Mouse (Mus musculus) left cerebral cortex, adult 18-20 months (tissue): ENCODE data around the gene Olfr114. TPM values are rescaled to one million over a fixed set of nuclear protein-coding genes. Genes with fewer than 3 reads are reported as not detected.

Experiments
- DNase-seq, 2 experiments: peaks; one replicate each; pipeline ENCODE4 v3.0.0; 2021 to 2022; ENCODE audit warnings: low spot score in 2 of 2, mixed read lengths in 1 of 2
- long read RNA-seq, 2 experiments: library from polyadenylated mRNA; stranded (forward); transcript quantifications; one replicate each; pipeline ENCODE4 v2.0.0; 2021
- total RNA-seq, 2 experiments: library from RNA; stranded (reverse); gene quantifications; 2 replicates each; pipeline ENCODE4 v1.2.3; 2021

Gene Olfr114
- not detected for total RNA-seq
- long read RNA-seq, experiment 1: 0 reads
- long read RNA-seq, experiment 2: 0 reads

DNA sequence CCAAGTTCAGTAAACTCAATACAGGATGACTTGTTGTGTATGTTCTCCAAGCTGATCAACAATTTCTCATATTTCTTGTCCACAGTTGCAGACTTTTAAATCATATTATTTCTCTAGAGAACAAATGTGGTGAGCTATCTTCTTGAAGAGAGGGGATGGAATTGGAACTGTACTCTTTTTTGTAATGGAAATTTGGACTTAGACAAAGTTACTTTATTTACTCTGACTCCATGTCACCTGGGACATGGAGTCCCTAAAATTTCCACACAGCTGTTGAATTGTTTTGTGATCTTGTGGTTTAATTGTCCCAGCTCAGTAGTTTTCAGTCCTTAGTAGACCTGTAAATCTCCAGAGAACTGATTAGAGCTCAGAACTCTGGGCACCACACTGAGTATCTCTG is at the start of gene Olfr114:
Gene Olfr114, minus strand, starts transcription at position 101 of the 400 bp plus-strand sequence.
- DNase-seq: no peak

DNA sequence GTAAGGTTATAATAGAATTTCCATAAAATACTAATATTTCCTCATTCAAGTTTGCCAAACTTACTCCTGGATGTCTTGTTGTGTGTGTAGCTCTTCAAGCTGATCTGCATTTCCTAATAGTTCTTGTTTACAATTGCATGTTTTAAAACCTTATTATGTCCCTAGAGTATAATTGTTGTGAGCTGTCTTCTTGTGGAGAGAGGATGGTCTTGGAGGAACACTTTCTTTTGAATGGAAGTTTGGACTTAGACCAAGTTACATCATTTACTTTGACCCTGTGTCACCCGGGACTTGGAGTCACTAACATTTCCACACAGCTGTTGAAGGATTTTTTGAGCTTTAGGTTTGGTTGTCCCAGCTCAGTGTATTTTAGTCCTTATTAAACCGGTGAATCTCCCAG is 34.5 kb upstream of the Olfr114 start, which contains the start of the genes Olfr115 and Olfr116:
Gene Olfr115, minus strand, starts transcription at position 101 of the 400 bp plus-strand sequence.
Gene Olfr116, minus strand, starts transcription at position 191 of the 400 bp plus-strand sequence.
- DNase-seq: no peak

DNA sequence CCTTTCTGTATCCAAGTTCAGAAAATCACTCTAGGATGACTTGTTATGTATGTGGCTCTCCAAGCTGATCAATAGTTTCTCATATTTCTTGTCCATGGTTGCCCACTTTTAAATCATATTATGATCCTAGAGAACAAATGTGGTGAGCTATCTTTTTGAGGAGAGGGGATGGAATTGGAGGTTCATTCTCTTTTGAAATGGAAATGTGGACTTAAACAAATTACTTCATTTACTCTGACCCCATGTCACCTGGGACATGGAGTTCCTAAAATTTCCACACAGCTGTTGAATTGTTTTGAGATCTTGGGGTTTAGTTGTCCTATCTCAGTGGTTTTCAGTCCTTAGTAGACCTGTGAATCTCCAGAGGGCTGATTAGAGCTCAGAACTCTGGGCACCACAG is 15.0 kb downstream of the Olfr114 start, which contains the start of gene Olfr113:
Gene Olfr113, minus strand, starts transcription at position 101 of the 400 bp plus-strand sequence.
- no peak for DNase-seq

DNA sequence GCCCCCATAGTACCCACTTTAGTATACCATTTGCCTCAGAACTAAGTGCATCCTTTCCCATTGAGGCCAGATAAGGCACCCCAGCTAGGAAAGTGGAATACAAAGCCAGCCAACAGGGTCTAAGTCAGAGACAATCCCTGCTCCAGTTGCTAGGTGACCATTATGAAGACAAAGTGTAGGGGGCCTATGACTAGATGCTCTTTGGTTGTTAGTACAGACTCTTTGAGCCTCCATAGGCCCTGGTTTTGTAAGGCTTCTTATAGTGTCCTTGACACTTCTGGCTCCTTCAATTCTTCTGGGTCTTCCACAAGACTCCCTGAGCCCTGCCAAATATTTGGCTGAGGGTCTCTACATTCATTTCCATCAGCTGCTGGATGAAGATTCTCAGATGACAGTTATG is 23.2 kb downstream of the Olfr114 start, which contains the start of gene Olfr112:
Gene Olfr112, minus strand, starts transcription at position 101 of the 400 bp plus-strand sequence.
- DNase-seq: no peak

DNA sequence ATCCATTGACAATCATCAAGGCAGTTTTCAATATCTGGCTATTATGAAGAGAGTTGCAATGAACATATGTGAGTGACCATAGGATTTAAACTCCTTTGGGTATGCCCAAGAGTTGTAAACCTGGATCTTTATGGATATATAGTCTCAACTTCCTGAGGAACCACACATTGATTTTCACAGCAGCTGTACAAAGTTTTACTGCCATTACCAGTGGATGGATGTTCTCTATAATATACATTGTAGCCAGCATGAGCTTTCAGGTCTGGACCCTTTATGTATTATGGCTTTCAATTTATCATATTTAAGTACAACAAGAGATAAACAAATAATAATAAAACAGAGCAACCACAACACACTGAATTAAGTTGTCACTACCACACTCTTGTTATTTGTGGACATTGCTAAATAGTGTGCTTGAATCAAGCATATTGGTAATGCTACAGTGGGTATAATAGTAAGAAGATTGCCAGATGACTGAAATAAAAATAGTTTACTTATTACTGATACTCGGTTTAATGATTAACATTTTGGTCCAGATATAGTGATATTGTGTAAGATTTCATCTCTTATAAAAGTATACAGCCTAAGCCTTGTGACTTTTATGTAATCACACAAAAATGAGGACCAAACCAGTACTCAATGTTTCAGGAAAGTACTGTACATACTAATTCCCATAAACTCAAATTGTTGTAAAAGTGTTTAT is 33.5 kb downstream of the Olfr114 start:
- no peak for DNase-seq

DNA sequence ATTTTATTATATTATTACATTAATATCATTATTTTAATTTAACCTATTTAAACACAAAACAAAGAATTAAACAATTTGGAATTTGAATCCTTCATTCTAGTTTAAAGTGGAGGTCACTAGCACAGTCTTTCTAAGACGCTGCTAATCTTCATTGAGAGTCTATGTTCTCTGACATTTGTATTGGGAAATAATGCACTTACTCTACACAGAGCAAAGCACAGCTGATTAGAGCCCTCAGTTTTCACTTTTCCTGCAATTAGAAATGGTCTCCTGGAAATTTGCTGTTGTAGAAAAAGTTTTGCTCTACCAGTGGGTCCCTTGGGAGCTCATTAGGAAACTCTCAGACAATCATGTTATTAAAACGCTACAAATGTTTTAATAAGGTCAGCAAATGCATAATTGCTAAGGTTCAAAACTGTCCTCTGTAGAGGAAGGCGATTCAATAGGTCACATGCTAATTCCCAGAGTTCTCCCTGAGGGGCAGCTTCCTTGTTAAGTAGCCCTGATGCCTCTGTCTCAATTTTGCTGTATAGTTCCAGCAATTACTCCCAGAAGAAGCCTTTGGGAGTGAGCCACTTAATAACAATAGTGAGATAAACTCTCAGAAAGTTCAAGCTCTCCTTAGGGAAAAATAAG is 48.6 kb downstream of the Olfr114 start:
- DNase-seq: no peak

DNA sequence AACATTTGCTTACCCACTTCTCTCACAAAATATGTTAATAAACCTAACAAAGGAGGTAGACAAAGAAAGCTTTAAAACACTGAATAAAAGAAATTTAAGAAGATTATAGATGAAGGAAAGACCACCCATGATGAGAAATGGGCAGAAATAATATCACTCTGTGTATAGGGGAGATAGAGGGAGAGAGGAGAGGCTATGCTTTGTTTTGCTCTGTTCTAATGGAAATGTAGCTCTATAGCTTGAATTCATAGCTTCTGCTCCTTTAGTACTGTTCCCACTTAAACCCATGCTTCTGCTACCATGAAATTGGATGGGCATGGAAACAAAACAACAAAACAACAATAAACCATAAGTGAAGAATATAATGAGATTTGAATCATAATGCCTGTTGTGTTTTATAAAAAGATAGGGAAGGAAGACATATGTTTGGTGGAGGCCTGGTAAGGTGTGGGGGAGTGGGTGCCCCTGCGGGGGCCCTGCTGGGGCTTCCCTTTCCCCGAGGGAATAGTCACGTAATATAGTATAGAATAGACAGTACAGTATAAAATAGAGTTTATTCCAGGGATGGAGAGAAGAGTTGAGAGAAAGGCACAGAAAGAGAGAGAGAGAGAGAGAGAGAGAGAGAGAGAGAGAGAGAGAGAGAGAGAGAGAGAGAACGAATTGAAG is 51.0 kb downstream of the Olfr114 start:
- DNase-seq: no peak

Other genes starting within 250 kb of the Olfr114 start
- gene Olfr104-ps, start 233.2 kb downstream of the Olfr114 start, total RNA-seq: not detected
- gene Olfr105-ps, start 213.7 kb downstream of the Olfr114 start, total RNA-seq: not detected
- not detected for gene Olfr106-ps, start 202.3 kb downstream of the Olfr114 start, total RNA-seq
- gene Olfr107, start 193.5 kb downstream of the Olfr114 start, total RNA-seq: not detected
- not detected for gene Olfr108, start 147.3 kb downstream of the Olfr114 start, total RNA-seq
- gene Olfr109, start 133.8 kb downstream of the Olfr114 start, total RNA-seq: not detected
- not detected for gene H2-M2, start 109.2 kb downstream of the Olfr114 start, total RNA-seq
- gene Olfr110, start 100.3 kb downstream of the Olfr114 start, total RNA-seq: not detected
- gene Olfr111, start 84.7 kb downstream of the Olfr114 start, total RNA-seq: under 1 TPM in 1 of 2 experiments, not detected in 1; 0.19 TPM
- not detected for gene Olfr112, start 23.3 kb downstream of the Olfr114 start, total RNA-seq
- not detected for gene Olfr113, start 15.1 kb downstream of the Olfr114 start, total RNA-seq
- gene Olfr115, start 34.4 kb upstream of the Olfr114 start, total RNA-seq: not detected
- gene Olfr116, start 34.5 kb upstream of the Olfr114 start, total RNA-seq: not detected
- not detected for gene Olfr117, start 71.0 kb upstream of the Olfr114 start, total RNA-seq
- not detected for gene Olfr118, start 74.2 kb upstream of the Olfr114 start, total RNA-seq
- gene Olfr119, start 103.8 kb upstream of the Olfr114 start, total RNA-seq: not detected
- not detected for gene Olfr120, start 129.1 kb upstream of the Olfr114 start, total RNA-seq
- gene Olfr121, start 156.1 kb upstream of the Olfr114 start, total RNA-seq: not detected
- gene Olfr122, start 175.9 kb upstream of the Olfr114 start, total RNA-seq: not detected
- not detected for gene Olfr123, start 200.8 kb upstream of the Olfr114 start, total RNA-seq
- gene Olfr124, start 207.1 kb upstream of the Olfr114 start, total RNA-seq: not detected
- not detected for gene Olfr125, start 240.2 kb upstream of the Olfr114 start, total RNA-seq